Mouse (Mus musculus): ENCODE results near the gene Foxred1.

The Foxred1 gene

GRCm38 (mm10) chr9:35156002-35156710 lies 54.7 kb downstream of the Foxred1 start:
- no peak for DNase-seq (ENCODE audit: inconsistent age in 2 of 2, low spot score in 1 of 2)
